Mouse (Mus musculus) CD4-positive, CD25-positive, alpha-beta regulatory T cell, adult 9 weeks (primary cell): ENCODE data around the gene Nxph3. TPM values are rescaled to one million over a fixed set of nuclear protein-coding genes. Genes with fewer than 3 reads are reported as not detected.

Experiments
- polyA plus RNA-seq: library from polyadenylated mRNA; unstranded; fragments of 100-300 nt; shearing (Covaris generic); gene quantifications from one replicate; pipeline ENCODE4 v1.2.1, GENCODE M21; 2017

The Nxph3 gene
- polyA plus RNA-seq, result not detected

DNA sequence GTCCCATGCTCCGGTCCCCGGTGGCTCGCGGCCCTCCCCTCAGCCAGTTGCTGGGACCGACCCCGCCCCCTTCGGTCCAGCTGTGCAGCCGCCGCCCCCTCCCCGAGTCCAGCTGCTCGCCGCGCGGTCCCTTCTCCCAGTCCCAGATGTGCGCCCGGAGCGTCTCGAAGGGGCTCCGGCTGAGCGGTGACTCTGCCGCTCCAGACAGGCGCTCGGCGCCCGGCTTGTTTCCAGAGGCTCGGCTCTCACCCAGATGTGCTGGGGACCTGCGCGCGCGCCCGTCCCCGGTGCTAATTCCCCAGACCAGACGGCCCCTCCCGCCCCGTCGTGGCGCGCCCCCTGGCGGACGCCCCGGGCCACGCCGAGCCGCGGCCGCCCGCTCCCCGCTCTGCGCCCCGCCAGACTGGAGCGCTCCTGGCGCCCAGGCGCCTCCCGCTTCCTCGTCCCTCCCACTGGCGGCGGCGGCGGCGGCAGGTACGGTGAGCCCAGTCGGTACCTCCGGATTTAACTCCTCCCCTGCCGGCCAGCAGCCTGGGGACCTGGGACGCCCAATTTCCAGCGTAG lies at the start of gene Nxph3:
Gene Nxph3, minus strand, starts transcription at position 273 of the 564 bp plus-strand sequence.

Other genes starting within 250 kb of the Nxph3 start
- gene Kat7, start 204.3 kb downstream of the Nxph3 start, polyA plus RNA-seq, result 126 TPM
- gene Fam117a, start 177.6 kb downstream of the Nxph3 start, polyA plus RNA-seq, result 21.2 TPM
- 70.8 TPM for gene Slc35b1, start 129.9 kb downstream of the Nxph3 start, polyA plus RNA-seq
- gene Spop, start 100.5 kb downstream of the Nxph3 start, polyA plus RNA-seq, result 234 TPM
- gene Ngfr, start 73.2 kb upstream of the Nxph3 start, polyA plus RNA-seq, result not detected
- 104 TPM for gene Phb, start 152.4 kb upstream of the Nxph3 start, polyA plus RNA-seq
- 8.7 TPM for gene Zfp652, start 198.1 kb upstream of the Nxph3 start, polyA plus RNA-seq
- gene B130006D01Rik, start 209.0 kb upstream of the Nxph3 start, polyA plus RNA-seq, result 2.1 TPM